Mouse (Mus musculus): ENCODE measurements around the gene Zfp985.
"Not testable (repeated sequence)": the region's sequence is repeated elsewhere in the genome, so short reads cannot be mapped to it uniquely, and the experiment has no call there.

DNA sequence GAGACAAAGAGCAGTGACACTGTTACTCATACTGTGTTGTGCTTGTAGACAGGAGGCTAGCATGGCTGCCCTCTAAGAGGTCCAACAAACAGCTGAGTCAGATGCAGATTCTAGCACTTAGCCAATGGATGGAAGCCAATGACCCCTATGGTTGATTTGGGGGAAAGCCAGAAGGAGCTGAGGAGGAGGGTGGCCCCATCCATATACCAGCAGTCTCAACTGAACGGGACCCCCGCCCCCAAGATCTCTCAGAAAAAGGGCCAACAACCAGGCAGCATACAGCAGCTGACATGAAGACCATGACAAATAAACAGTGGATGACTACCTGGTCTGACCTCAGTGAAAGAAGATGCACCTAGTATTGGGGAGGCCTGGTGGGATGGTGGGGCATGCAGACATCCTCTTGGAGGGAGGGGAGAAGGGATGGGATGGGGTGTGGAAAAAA lies 80.8 kb downstream of the Zfp985 start:
- TF ChIP-seq MAFK (IDR thresholded peaks at IDR 0.05; ENCODE audit: insufficient read depth, low read depth, low read length); CHD2 (IDR thresholded peaks at IDR 0.05; ENCODE audit: low read depth, low read length); ZC3H11A (IDR thresholded peaks at IDR 0.05; ENCODE audit: borderline replicate concordance, low read depth, low read length): not testable (repeated sequence)

Data from ES-E14 (cell line).